Mouse (Mus musculus) bone marrow, adult 2 months (tissue): ENCODE results near the gene Galnt10.

Experiments
- CTCF ChIP-seq: fragments of 200-500 bp; IDR thresholded peaks from 2 replicates; pipeline ENCODE4 v1.5.1; 2011; ENCODE audit warnings: low read length, control low read depth; ENCODE audit not compliant: control insufficient read depth, insufficient read depth
- POLR2A ChIP-seq: fragments of 200-500 bp; IDR thresholded peaks from 2 replicates; pipeline ENCODE4 v1.6.1; 2011; ENCODE audit warnings: low read depth, mild to moderate bottlenecking, control low read depth, low read length, borderline replicate concordance; ENCODE audit not compliant: control insufficient read depth

DNA sequence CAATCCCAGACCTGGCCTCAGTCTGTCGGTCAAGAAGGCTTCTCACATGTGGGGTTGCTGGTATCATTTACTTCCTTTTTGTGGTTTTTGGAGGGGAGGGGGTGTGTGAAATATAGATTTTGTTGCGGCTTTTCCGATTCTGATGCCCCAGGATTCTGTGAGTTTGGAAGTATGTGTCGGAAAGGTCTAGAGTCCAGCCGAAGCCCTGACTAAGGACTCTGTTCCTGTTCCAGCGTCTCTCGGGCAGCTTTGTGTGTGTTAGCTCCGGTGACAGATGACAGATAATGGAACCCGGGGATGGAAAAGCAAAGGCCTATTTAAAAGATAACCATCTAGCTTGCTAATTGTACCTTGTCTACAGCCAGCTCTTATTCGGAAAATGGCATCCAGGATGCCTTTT lies 4.4 kb downstream of the Galnt10 start:
- no peak for TF ChIP-seq CTCF
- no peak for TF ChIP-seq POLR2A
